Mouse (Mus musculus) adrenal gland, adult (tissue): ENCODE data around the gene Lypla2.

Source experiments
- DNase-seq, 2 experiments: peaks; one replicate each; pipeline ENCODE4 v3.0.0; 2022 to 2023; ENCODE audit warnings: low spot score in 1 of 2; ENCODE audit not compliant: inconsistent age in 2 of 2

The Lypla2 gene

DNA sequence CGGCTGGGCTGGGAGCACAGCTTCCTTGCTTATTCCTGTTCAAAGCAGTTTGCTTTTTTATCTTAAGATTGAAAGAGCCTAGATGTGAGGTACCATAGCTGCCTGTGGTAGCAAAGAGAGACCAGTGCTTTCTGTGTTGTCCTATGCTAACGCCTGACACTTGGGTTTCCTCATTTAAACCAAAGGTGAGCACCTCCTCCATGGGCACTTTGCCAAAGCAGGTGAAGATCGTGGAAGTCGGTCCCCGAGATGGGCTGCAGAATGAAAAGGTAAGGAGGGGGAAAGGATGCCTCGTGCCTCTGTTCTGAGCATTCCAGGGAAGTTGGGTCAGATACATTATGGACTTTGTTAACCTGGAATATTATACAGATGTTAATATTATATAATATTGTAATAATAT is 22.1 kb downstream of the Lypla2 start:
- peak in 1 of 2 experiments; percentile 28 for DNase-seq

DNA sequence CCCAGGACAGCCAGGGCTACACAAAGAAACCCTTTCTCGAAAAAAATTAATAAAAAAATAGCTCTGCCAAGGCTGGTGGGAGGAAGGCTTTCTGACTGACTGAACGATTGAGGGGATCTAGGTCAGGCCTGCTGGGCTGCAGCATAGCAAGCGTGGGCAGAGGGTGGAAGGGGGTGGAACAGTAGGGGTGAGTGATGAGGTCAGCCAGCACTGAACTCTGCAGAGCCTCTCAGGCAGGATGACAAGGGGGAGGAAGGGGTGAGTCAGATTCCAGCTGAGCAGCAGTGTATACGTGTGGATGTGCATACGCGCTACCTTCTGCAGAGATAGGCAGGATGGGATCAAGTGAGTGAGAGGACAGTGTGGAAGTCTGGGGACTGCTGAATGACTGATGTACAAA is 22.5 kb downstream of the Lypla2 start:
- DNase-seq = peak; percentile 55 to 60

DNA sequence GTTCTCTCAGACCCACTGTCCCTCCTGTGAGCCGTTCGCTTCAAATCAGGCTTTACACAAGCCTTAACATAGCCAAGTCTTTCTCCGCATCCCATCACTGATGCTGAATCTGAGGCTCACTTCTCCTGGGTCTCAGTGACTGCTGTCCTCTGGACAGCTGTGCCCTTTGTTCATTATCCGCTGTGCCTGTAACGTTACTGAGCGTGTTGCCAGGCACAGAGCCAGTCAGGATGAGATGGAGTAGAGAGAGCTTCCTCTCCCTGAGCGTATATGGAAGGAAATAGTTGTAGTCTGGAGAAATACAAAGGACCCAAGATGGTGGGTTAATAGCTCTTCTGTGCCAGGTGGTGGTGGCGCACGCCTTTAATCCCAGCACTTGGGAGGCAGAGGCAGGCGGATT is 23.0 kb downstream of the Lypla2 start:
- DNase-seq = peak in 1 of 2 experiments; percentile 53

DNA sequence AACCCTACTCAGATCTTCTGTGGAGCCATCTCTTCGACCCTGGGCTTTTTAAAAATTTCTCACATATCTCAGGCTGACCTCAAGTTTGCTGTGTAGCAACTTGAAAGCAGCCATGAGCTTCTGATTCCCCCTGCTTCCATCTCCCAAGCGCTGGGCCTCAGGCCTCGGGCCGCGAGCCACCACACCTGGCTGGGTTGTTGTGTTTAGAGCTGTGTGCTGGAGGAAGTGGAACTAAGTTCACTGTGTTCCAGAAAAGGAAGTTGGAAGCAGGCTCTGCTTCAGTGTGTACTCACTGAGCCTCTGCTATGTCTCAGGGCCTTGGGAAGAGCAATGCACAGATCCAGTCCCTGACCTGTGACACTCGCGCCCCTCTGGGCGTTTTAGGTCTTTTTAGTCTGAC is 24.3 kb downstream of the Lypla2 start:
- DNase-seq = peak in 1 of 2 experiments; percentile 35

DNA sequence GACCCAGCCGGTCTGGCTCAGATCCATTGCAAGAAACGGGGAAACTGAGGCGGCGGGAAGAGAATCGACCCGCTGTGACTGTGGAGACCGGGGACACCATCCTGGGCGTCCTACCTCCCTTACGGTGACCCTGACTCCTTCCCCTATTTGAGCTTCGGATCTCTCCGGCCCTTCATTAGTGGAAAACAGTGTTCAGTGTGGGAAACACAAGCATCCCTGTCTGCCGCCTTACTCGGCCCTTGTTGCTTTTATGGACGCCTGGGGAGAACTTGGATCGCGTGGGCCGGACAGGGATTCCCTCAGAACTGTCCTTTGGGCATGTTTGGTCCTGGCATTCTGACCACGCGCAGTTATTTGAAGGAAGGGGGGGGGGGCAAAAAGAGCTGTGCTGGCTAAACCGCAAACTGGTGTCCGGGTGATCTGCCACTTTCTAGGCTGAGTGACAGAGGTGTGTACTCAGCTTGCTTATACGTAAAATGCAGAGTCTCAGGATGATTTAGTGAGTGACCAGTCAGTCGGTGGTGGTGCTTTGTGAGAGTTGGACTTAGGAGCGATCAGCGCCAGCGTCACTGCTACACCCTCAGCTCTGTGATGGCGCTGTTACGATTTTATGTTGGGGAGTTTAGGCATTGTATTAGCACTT is 25.6 kb downstream of the Lypla2 start:
- peak in 1 of 2 experiments; percentile 69 for DNase-seq

DNA sequence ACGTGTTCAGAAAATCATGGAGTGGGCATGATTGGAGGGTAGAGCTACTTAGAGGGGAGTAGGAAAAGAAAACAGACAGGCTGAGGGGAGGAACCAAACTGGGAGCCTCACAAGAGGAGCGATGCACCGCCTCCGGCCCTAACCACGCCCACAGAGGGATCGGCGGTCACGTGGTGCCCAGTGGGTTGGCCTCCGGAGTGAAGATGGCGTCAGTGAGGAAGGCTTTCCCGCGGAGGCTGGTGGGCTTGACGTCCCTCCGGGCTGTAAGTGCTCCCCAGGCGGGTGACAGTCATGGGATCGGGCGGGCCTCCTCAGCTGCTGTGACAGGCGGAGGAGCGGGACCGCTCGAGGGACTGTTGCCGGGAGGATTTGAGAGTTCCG is 26.2 kb downstream of the Lypla2 start, which contains the start of gene Hmgcl:
TSS of gene Hmgcl (plus strand) at position 171 of the 381 bp plus-strand sequence.
- DNase-seq = peak; percentile 95 to 98

DNA sequence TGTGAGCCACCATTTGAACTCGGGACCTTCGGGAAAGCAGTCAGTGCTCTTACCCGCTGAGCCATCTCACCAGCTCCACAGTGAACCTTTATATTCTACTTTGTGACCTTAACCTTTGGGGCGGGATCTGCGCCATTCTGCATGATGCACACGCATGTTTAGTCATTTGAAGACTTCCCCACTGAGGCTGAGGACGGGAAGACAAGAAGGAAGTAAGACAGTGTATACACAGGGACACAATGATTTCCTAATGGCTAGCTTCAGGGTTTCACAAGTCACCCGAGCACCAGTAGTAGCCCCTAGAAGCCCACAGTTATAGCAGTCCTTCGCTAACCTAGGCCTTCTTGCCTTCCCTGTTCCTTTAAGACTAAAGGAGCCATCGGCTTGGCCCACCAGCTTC is 26.7 kb downstream of the Lypla2 start:
- DNase-seq = peak in 1 of 2 experiments; percentile 70

DNA sequence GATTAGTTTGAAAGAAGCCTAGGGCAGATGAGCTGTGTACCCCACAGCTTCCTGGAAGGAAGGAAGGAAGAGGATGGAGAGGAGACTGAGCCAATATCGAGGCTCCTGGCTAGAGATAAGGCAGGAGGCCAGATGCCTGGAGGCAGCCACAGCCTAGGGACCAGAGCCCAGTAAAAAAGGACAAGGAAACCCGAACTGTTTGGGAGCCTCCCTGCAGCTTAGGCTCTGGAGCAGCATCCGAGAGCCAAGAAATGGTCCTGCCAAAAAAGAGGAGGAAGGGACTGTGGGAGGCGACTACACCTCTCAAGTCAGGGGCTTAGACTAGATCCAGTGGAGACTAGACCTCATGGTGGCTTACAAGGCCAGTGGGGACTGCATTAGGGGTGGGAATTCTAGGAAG is 29.0 kb downstream of the Lypla2 start:
- no peak for DNase-seq

DNA sequence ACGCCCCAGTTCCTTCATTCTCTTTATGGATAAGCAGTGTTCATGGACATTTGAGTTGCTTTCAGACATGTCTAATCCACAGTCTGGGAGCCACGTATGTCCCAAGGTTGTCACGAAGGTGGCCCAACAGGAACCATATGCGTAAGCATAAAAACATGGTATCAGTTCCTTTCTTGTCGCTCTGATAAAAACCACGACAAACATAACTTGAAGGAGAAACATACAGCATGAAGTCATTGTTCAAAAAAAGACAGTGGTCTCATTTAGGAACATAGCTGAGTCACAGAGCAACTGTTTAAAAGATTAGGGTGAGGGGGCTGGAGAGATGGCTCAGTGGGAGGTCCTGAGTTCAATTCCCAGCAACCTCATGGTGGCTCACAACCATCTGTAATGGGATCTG is 30.2 kb downstream of the Lypla2 start:
- peak in 1 of 2 experiments; percentile 33 for DNase-seq

DNA sequence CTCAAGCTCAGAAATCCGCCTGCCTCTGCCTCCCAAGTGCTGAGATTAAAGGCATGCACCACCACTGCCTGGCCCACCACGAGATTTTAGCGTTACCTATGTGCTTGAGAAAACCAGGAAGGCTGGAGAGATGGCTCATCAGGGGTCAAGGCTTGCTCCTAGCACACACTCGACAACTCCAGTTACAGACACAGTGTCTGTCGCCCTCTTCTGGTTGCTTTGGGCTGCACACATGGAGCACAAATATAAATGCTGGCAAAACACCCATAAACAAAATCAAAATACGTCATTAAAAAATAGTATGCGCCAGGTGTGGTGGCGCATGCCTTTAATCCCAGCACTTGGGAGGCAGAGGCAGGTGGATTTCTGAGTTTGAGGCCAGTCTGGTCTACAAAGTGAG is 31.4 kb downstream of the Lypla2 start:
- peak in 1 of 2 experiments; percentile 59 for DNase-seq

DNA sequence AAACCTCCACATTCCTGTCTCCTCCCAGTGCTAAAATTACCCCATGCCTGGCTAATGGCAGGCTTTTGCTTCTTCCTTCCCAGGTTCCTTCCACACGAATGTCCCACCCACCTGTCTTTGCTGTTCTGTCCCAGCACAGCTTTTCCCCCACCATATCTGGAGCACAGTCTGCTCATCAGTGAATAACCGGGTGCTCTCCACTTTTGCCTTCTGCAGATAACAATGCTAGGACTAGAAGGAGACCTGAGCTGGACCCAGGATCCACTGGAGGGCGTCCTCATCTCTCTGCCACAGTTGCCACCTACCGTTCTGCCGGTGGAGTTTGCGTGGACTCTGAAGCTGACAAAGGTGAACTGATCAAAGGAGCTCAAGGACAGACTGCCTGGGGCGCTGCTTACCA is 33.6 kb downstream of the Lypla2 start:
- DNase-seq = peak in 1 of 2 experiments; percentile 25

DNA sequence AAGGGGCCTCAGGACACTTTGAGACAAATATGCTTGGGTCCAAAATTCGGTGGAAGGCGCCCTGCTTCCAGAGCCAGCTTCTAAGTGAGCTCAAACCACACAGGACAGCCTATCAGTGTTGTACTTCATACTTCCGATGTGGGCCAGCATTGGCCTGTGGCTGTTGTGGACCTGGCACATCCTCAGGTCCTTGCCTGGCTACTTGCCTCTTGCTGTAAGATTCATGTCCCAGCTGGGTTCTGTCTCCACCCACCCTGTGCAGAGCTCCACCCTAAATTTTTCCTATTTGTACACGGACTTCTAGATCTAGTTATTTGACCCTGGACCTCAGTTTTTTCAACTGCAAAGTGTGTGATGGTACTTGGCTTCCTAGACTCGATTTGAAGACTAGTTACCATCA is 36.9 kb downstream of the Lypla2 start:
- peak in 1 of 2 experiments; percentile 45 for DNase-seq

DNA sequence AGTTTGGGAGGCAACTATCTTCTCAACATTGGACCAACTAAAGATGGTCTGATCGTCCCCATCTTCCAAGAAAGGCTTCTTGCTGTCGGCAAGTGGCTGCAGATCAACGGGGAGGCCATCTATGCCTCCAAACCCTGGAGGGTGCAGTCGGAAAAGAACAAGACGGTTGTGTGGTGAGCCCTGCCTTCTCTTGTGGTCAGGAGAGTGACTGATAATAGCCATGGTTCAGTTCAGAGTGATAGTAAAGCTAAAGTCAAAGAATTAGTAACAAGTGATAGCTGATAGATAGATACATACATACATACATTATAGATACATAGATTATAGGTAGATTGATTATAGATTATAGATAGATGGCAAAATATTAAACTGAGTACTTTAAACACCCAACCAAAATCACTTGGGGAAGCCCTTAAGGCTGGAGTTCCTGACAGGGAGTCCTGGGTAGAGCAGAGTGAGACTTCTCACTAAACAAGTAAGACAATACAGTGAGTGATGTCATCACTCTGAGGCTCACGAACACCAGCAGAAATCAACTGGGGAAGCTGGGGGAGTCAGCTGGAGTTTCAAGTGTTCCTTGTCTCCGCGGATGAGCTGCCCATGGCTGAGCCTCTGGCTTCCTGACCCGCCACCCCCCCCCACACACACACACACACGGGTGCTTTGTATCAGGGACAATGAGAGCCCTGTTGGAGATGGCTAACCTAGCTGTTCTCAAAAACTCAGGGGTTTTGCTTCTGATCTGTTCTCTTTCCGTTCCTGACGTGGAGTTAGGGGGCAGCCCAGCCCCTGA is 37.5 kb downstream of the Lypla2 start:
- no peak for DNase-seq

DNA sequence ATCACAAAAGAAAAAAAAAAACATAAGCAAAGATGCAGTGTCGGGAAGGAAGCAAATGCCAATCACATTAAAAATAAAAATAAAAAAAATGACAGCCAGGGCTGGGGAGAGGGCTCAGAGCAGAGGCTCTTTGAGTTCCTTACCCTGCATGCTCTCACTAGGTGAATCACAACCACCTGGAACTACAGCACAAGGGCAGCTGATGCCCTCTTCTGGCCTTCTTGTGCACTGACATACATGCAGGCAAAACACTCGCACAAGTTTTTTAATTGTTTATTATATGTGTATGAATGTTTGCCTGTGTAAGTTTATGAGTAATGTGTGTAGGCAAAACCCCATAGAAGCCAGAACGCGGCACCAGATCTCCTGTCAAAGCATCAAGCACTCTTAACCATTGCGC is 40.6 kb downstream of the Lypla2 start:
- DNase-seq = peak in 1 of 2 experiments; percentile 61

DNA sequence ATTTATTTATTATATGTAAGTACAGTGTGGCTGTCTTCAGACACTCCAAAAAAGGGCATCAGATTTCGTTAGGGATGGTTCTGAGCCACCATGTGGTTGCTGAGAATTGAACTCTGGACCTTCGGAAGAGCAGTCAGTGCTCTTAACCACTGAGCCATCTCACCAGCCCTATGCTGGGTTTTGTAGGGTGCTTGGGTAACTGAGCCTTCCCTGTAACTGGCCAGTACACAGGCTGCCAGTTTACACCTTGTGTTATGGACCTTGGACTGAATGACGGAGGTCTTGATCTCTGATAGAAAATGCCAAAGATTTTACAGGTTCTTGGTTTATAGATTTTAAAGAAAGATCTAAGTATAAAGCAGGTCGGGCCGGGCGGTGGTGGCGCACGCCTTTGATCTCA is 42.2 kb downstream of the Lypla2 start:
- no peak for DNase-seq

DNA sequence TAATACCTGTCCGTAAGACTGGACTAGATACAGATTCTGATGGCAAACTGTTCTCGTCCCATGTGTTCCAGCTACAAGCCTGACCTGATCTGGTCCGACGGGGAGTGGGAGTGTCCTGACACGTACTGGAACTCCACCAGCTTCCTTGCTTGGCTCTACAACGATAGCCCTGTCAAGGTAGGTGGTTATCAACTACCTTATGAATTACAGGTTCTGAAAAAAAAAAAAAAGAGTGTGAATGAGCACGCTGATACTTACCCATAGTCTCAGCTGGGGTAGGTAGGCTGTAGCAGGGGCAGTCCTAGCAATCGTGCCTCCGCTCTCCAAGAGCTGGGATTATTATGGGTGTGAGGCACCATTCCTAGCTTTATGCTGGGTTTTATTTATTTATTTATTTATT is 42.6 kb downstream of the Lypla2 start:
- DNase-seq = no peak

DNA sequence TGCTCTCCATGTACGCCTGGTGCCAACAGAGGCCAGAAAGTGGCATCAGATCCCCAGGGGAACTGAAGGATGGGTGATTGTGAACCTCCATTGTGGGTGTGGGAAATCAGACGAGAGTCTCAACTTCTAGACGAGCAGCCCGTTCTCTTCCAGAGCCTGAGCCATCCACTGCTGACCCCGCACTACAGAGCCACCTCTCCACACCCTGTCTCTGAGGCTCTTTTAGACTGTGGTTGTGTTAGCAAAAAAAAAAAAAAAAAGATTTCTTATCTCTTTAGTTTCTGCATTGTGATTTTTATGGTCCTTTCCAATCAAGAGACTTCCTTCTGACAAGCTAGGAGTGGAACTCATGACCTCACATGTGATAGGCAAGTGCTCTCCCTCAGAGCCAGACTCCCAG is 43.0 kb downstream of the Lypla2 start:
- no peak for DNase-seq

DNA sequence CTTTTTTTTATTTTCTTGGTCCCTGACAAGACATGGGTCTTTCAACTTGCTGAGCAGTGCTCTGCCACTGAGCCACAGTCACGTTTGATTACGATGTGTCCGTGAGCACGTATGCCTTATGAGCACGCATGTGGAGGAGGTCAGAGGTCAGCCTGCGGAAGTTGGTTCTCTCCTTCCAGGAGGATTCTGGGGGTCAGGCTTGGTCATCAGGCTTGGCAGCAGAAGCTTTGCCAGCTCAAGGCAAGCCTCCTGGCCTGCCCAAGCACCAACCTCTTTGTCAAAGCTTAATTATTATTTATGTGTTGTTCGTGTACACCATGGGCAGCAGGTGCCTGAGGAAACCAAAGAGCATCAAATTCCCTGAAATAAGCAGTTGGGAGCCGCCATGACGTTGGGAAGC is 44.0 kb downstream of the Lypla2 start:
- no peak for DNase-seq

DNA sequence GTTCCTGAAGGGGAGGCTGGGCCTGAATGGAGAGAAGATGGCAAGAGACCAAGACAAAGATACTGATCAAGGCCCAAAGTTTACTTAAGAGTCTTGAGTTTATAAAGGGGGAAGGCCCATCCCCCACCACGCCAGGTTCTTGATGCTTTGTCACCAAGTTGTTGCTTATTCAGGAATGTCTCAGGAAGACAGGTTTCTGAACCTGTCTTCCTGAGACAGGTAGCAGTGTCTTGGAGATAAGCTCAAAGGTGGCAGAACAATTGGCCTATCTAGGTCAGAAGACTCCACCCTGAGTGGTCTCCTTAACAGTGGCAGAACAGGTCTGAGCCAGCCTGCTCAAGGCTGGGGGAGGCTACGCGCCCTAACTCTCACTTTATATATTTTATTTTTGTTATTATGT is 45.6 kb downstream of the Lypla2 start:
- no peak for DNase-seq

DNA sequence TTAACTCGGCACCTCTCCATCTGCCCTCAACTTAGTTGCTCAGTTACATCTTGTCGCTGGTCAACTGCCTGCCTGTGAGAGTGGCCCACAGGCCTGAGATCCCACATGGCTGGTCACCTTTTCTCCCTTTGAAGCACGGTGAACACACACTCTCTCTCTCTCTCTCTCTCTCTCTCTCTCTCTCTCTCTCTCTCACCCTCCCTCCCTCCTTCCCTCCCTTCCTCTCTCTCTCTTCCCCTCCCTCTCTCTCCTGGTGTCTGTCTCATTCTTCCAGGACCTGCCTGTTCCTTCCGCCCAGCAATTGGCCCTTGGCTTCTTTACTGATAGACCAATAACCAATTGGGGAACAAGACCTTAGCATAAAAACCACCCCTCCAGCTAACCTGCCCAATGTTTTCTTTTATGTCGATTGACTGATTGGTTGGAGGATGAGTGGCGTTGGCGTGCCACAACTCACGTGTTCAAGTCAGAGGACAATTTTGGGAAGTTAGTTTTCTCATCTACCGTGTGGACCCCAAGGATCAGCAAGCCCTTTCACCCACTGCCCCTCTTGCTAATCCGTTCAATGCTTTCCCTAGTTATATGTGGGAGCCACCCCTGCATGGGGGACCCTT is 46.1 kb downstream of the Lypla2 start:
- no peak for DNase-seq

DNA sequence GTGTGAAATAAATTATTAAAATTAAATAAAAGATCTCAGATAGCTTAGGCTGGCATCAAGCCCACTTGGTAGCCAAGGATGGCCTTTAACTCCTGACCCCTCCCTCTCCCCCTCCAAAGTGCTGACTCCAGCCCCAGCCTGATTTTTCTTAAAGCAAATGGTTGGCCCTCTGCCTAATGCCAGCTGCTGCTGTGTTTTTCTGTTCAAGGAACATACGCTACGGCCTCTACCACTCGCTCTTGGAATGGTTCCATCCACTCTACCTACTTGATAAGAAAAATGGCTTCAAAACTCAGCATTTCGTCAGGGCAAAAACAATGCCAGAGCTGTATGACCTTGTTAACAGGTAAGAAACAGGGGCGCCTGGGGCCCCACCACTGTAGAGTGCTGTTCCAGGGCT is 47.1 kb downstream of the Lypla2 start:
- no peak for DNase-seq

DNA sequence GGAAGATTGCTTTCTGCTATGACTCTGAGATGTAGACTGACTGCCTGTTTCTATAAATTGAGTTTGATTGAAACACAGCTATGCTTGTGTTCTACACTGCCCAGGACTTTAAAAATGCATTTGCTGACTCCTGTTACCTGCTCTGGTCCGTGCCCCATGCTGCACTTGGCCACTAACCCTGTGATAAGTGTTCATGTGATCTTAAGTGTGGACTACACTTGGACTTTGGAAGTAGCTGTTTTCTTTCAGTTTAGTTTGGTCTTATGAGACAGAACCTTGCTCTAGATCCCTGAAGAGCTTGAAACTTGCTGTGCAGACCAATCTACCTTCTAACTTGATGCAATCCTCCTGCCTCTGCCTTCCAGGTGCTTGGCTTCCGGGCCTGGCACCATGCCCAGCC is 48.0 kb downstream of the Lypla2 start:
- DNase-seq = no peak
